Mouse (Mus musculus): Measurements from ENCODE around the gene Gli3.

- TF ChIP-seq CTCF (IDR thresholded peaks at IDR 0.05; ENCODE audit: extremely low read depth, insufficient read depth, insufficient read length, insufficient replicate concordance) (no peak), POLR2A (IDR thresholded peaks at IDR 0.05; ENCODE audit: low read depth, low read length) (no peak)
Measured at GRCm38 (mm10) chr13:15699116-15699515, 236.1 kb downstream of the Gli3 start.

Data from spleen, adult 2 months (tissue).